Mouse (Mus musculus) spleen, embryonic (tissue): Measurements from ENCODE around the gene Sfxn2.

Experiments used
- CTCF ChIA-PET: fragments of 350-600 bp; sonication (Branson Sonifier 250); formaldehyde crosslinking; loops from one replicate; lab custom pipeline; 2022; lab: Charles Lee

Sfxn2 gene

DNA sequence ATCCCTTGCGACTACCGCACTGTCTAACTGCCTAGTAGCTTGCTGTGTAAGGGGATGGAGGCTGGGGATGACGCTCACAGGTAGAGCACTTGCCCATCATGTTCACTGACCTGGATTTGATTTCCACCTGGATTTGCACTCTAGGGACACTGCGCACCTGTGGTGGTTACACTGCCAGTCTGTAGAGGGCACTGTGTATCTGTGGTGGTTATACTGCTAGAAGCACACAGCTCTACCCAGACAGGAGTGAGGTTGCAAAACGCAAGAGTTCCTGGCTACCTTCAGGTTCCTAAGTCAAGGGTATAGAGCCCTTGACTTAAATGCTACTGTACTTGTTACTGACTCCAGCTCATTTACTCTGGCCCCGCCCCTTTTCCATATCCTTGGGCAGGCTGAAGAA lies 35.0 kb upstream of the Sfxn2 start:
- CTCF ChIA-PET = interaction anchor here (0.7 kb wide), 3 partner anchors 140 to 624 kb away, joined by 3 to 4 read pairs (median 4); no protein-coding TSS in a partner anchor

DNA sequence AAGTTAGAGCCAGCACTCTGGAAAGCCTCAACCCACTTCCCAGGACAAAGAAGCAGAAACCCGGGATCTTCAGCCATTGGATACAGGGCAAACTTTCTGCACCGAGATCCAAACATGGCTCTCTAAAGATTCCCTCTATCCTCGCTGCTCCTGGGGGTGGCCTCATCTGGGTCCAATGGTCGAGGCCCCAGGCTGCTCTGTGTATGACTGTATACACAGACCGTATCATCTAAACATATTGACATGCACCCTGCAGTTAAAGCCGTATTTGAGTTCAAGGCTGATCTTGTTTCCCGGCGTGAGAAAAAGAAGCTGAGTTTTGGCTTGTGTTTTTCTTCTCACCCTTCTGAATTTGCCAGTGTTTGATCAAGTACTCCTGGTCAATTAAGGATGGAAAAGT lies 30.4 kb upstream of the Sfxn2 start:
- CTCF ChIA-PET = no interaction called here

DNA sequence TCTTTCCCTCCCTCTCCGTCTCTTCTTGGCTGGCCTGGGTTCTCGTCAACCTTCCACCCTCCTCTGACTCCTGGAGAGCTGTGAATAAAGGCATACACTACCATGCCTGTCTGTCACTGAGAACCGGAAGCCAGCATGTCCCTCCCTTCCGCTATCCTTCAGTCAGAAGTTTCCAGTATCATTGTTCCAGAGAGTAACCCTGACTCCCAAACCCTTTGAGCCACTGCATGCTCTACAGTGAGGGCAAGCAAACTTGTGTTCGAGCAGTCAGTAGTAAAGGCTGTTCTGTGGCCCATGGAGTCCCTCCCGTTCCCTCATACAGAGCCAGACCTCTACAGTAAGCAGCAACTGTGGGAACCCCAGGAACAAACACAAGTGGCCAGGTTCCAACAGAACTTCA lies 25.6 kb upstream of the Sfxn2 start:
- CTCF ChIA-PET = no interaction called here

DNA sequence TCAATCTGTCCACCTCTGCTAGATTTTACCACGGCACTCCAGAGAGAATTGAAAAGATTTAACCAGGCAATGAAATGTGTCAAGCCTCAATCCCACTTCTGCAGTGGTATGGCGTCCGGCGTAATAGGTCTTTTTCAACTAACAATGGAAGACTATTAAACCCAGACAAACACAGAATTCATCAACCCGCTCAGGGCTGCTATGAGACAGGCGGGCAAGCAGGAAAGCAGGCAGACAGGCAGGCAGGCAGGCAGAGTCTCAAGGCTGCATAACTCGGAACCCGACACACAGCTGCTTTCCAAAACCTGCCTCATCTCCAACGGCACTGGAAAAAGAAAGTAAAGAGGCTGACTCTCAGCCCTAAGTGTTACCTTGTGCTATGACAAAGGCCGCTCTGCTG lies 25.1 kb upstream of the Sfxn2 start:
- CTCF ChIA-PET = interaction anchor here (0.6 kb wide), 1 partner anchor 212 kb away, joined by 11 read pairs; no protein-coding TSS in a partner anchor

DNA sequence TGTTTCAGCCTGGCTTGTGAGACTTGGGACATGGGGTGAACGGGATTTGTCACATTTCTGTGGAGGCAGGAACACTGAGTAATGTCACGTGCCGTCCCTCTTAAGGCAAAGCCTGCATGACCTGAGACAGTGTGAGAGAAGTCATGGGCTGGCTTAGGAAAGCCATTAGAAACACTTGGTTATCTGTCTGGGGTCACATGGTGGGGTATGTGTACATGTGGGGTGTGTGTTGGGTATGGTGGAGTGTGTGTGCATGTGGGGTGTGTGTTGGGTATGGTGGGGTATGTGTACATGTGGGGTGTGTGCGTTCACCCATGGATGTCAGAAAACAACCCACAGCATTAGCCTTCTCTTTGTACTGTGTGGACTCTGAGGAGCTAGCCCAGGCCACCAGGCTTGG lies 22.8 kb upstream of the Sfxn2 start:
- CTCF ChIA-PET = no interaction called here

DNA sequence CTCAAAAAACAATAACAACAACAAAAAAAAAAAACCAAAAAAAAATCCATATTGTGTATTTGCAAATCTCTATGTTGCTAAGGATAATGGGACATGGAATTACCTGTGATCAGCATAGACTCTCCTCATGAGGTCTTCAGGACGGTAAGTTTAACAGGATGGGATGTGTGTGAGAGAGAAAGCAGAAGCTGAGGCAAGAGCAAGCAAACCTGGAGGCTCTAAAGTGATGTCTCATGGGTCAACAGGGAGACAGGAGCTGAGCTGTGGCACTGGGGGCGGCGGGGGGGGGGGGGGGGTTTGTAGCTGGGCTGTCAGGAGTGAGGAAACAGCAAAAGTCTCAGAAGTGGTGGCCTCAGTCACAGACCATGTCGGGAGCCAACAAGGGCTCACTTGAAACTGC lies 20.7 kb upstream of the Sfxn2 start:
- CTCF ChIA-PET = interaction anchor here (0.6 kb wide), 1 partner anchor 10 kb away, joined by 7 read pairs; no protein-coding TSS in a partner anchor

DNA sequence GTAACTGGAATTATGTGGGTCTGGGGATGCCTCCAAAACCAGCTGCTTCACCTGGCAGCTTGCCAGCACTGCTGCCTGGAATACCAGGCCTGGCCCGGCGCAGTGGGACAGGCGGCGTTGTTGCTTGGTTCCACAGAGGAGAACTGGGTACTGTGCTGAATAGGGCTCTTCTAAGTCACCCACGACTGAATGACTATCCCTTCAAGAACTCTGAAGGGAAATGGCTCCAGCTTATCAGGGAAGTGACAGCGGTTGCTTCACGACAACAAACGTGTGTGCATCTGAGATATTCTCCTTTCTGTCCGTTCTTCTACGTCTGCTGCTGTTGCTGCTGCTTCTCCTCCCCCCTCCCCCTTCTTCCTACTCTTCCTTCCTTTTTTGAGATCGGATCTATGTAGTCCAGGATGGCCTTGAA lies 19.6 kb upstream of the Sfxn2 start:
- CTCF ChIA-PET = no interaction called here

DNA sequence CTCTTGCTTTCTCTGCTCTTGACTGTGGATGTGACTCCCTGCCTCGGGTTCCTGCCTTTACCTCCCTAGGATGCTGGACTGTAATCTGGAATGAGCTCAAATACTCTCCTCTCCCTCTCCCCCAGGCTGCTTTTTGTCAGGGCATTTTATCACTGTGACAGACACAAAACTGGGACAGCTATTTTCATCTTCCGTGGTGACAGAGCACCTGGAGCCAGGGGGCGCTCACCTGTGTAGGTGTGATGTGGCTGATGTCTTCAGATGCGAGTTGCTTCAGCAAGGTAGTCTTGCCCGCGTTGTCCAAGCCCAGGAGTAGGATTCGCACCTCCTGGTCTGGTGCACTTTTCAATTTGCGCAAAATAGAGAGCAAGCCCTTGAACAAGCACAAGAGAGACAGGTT lies 15.2 kb upstream of the Sfxn2 start:
- CTCF ChIA-PET = no interaction called here

DNA sequence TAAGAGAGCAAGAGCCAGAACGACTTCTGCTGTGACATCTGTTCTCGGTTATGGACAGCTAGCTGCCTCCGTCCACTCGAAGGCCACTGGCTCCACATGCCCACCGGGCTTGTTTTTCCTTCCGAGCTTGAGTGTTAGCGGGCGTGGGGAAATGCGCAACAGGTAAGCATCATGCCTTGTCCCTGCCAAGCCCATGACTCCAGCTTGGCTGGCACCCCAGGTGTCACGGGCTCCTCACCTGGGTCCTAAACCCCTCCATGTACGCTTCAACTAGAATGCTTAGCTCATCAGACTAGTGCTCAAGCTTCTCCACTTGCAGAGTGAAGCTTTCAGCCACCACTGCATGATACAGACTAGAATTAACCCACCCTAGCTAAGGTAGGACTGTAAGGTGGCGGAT lies 14.5 kb upstream of the Sfxn2 start:
- CTCF ChIA-PET = no interaction called here

DNA sequence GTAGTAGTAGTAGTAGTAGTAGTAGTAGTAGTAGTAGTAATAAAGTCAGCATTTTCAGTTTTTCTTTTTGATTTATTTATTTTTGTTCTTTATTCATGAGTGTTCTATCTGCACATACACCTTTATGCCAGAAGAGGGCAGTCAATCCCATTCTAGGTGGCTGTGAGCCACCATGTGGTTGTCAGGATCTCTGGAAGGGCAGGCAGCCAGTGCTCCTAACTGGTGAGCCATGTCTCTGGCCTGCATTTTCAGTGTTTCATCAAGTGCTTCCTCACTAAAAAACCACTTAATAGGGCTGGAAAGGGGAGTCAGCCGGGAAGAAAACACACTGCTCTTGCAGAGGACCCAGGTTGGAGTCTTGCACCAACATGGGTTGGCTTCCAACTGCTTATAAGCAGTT lies 11.0 kb upstream of the Sfxn2 start:
- CTCF ChIA-PET = no interaction called here

DNA sequence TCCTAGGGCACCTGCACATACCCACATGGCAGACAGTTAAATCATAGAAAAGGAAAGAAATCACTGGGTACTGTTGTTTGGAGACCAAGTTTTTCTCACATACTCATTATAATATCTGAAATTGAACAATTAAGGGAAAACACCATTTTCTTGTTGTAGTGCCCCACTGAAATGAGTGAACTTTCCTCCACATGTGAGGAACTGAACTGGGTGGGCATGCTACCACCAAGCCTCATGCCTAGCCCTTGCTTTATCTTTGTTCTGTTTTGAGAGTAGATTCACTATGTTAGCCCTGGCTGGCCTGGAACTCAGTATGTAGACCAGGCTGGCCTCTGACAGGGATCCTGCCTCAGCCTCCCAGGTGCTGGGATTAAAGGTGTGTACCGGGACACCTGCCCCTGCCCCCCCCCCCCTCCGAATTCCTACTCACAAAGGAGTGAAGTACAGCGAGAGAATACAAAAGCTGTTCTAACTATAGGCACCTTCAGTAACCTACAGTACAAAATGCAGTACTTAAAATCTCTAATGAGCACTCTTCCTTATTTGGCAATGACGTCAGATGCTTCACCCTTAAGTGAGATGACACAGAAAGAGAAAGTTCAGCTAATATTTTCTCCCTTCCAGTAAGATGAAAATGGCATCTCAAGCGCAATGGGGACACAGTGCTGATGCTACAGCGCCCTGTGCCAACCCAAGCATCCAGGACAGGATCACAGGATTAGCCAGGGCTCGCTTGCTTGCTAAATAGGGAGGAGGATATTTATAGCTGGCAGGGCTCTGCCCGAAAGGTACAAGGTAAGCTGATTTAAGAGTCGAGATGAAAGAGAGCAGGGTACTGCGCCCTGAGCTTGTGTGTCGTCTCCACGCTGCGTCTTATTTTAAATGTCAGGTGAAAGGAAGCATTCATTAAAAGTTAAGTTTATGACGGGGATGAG lies 10.3 kb upstream of the Sfxn2 start:
- CTCF ChIA-PET = interaction anchor here (0.6 to 0.7 kb wide), 2 partner anchors 10 to 53 kb away, joined by 7 to 8 read pairs; no protein-coding TSS in a partner anchor

DNA sequence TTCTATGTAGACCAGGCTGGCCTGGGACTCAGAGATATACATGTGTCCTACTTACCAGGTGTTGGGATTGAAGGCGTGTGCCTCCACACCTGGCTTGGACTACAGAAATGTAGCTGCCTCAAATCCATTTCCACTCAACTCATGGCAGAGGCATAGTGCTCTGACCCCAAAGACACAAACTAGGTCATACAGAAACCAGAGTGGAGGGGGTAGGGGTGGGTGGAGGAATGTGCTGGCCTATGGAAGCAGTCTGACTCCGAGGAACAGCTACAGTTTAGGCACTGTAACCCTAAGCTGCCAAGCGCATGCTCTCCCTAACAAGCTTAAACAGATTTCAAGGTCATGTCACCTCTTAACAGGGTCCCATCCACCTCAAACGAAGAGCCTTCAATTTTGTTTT lies 9.6 kb upstream of the Sfxn2 start:
- CTCF ChIA-PET = no interaction called here

DNA sequence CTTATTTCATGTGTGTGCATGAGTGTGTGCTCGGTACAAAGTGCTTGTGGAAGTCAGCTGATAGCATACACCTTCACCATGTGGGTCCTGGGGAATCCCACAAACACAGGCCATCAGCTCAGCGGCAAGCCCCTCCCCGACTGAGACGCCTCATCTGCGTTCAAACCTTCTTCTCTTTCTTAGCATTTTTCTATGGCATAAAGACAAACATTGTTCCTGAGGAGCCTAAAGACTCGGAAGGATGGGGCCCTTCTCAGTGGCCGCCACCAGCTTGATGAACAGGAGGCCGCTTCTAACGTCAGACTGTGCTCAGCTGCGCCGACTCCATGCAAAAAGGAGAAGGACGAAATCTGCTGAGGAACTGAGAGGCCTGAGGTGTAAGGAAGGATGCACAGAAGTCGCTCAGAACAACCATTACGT lies 9.1 kb upstream of the Sfxn2 start:
- CTCF ChIA-PET = no interaction called here

DNA sequence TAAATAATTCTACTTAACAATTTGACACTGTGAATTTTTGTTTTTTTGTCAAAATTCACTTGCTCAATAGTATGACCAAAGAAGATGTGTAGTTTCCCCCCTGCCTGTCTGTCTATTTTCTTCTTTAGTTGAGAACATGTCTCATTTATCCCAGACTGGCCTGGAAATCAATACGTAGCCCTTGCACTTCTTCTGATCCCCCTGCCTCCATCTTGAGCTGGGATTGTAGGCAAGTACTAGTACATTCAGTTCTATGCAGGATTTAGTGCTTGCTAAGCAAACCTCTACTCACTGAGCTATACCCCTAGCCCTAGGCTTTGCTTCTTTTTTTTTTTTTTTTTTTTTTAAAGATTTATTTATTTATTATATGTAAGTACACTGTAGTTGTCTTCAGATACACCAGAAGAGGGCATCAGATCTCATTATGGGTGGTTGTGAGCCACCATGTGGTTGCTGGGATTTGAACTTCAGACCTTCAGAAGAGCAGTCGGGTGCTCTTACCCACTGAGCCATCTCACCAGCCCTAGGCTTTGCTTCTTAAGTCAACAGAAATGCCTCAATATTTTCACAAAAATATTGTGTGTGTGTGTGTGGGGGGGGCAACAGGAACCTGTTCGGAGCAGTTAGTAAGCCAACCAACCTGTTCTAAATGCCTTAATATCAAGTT lies 1.8 kb upstream of the Sfxn2 start:
- CTCF ChIA-PET = interaction anchor here (0.6 kb wide), 1 partner anchor 552 kb away, joined by 3 read pairs; no protein-coding TSS in a partner anchor

DNA sequence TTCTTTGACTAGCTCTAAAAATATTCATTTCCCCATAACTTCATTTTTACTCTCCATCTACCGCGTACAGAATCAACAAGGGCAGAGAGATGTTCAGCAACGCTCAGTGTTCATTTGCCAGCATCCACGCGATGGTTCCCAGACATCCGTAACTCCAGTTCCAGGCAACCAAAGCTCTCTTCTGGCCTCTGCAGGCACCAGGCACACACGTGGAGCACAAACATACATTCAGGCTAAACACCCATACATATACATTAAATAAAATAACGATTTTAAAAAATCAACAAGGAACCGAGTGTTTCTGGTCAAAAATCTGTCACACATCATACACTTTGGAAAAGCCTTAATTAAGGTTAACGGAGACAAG lies 1.3 kb upstream of the Sfxn2 start:
- CTCF ChIA-PET = no interaction called here

DNA sequence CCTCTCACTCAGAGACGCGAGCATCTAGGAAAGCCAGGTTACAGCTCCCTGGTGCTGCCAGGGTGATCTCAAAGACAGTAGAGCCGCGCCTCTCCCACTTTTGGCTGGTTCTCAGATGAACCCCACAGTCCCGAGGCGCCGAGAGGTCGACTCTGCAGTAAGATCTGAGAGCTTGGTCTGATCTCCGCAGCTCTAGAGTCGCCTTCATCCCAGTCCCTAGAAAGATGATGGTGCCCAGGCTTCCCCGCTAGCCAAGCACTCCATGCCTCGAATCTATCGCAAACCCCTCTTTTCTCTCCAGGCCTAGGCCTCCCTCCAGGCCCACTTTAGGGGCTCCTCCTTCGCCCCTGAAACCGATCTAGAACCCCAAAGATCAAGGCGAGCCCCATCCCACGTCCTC lies 617 bp upstream of the Sfxn2 start:
- CTCF ChIA-PET = interaction anchor here (0.7 kb wide), 1 partner anchor 26 kb away, joined by 4 read pairs; no protein-coding TSS in a partner anchor

DNA sequence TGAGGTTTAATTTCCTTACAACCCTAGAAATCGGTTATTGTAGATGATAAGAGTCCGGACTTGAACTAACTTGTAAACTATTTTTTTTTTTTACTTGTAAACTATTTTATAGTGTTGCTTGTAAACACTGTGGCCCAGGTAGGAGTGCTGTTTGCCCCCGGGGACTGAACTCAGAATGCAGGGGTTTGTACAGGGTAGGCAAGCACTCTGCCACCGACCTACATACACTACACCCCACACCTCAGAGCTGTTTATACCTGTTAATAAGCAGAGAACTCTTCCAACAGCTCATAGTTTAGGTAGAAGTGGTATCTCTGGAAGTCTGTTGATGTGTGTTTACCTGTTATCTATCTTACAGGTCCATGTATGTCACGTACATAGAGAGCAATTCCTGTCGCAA lies 825 bp downstream of the Sfxn2 start:
- CTCF ChIA-PET = no interaction called here

DNA sequence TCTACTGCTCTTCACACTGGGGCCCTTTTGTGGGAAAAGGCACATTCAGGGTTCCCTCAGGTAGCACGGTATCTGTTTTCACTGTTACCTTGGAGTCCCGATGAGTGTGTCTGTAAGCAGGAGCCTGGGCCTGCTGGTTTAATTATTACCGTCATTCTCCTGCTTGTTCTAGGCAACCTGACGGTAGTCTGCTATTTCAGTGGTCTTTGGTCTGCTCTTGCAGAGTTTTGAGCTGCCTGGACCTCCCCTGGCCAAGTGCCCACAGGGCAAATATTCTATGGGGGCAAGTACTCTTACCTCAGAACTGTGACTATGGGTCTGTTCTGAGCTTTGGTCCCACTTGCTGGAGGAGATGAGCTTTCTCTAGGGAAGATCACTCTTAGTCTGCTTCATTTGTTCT lies 2.0 kb downstream of the Sfxn2 start:
- CTCF ChIA-PET = no interaction called here

DNA sequence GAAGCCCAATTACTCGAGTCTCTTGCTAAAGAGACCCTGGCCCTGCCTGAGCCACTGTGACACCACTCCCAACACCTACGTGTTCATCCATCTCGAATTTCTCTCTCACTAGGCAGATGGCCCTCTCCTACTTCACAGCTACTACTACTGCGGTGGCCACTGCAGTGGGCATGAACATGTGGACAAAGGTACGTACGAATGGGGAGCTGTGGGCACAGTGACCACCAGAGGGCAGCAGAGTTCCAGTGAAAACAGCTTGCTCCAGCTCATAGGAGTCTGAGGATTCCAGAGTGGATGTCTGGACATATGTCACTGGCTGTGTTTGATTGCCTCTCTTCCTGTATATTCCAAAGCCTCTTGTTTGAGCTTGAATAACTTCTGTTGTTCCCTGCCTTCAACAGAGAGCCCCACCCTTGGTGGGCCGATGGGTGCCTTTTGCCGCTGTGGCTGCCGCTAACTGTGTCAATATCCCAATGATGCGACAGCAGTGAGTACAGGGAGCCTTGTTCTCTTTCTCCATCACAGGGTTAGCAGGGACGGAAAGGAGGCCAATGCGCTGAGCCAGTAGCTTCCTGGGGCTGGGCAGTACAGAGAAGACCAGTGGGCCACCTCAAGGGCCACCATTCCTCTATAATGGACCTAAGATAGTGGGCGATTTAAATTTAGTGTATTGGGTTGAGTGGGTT lies 14.8 kb downstream of the Sfxn2 start:
- CTCF ChIA-PET = interaction anchor here (0.5 to 1.0 kb wide), 6 partner anchors 10 to 1011 kb away, joined by 3 to 16 read pairs (median 6); no protein-coding TSS in a partner anchor

DNA sequence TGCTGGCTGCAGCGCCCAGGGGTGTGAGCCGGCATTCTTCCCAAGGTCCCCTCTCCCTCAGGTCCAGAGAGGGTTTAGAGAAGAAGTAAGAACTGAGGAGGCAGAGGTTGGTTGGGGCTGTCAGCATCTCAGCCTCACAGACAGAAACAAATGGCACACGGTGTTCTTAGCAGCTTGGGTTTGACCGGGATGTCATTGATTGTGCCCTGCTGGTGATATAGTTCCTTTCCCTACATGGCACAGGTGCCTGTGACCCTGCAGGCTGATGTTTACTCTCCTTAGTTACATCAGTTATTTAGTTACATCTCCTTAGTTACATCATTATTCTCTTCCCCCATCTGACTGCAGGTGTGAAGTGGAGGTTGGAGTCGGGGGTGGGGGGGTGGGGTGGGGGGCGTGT lies 18.4 kb downstream of the Sfxn2 start:
- CTCF ChIA-PET = no interaction called here

DNA sequence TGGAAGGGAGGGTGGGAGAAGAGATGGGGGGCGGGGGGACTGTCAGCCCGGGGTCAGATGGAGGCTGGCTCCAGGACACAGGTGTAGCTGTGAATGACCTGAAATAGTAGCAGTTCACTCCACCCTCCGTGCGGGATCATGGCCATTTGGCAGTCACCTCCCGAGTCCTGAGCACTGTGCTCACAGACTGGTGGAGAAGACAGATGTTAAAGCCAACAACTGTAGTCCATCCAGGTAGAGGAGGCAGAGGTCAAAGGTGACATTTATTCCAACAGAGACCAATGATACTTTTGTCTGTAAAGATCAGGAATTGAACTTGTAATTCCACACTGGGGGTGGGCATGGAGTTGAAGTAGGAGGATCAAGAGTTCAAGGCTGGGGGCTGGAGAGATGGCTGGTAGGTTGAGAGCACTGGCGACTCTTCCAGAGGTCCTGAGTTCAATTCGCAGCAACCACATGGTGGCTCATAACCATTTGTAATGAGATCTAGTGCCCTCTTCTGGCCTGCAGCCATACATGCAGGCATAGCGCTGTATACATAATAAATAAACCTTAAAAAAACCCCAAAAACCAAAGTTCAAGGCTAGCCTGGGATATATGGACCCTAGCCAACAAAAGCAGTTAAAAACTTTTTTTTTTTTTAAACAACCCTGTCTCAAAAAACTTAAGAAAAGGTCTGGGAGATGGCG lies 19.7 kb downstream of the Sfxn2 start:
- CTCF ChIA-PET = interaction anchor here (0.7 kb wide), 2 partner anchors 24 to 147 kb away, joined by 3 to 5 read pairs; no protein-coding TSS in a partner anchor
